Mouse (Mus musculus) megakaryocyte-erythroid progenitor cell, adult 5-6 weeks (primary cell): Measurements from ENCODE around the gene Ptgir. TPM values are rescaled to one million over a fixed set of nuclear protein-coding genes. Genes with fewer than 3 reads are reported as not detected.

Experiments
- ATAC-seq: replicated peaks from 2 replicates; pipeline ENCODE4 v1.8.0; 2016; ENCODE audit warnings: mild to moderate bottlenecking, inconsistent platforms; ENCODE audit not compliant: severe bottlenecking, poor library complexity, low FRiP score, low TSS enrichment
- total RNA-seq, 2 experiments: library from RNA; stranded (forward) in 1 of 2; stranded (reverse) in 1 of 2; fragments of 200-1000, 215-1000 nt in 1 of 2; fragments of >200 nt in 1 of 2; fragmentation: Nextera tagmentation in 1 of 2; gene quantifications; 2 replicates each; pipeline ENCODE4 v1.2.3; 2014 to 2017

Ptgir gene
- total RNA-seq, 2 experiments from 2014 or later = not detected

GRCm38 (mm10) chr7:16914453-16915343 lies 8.4 kb downstream of the Ptgir start:
- no peak for ATAC-seq

GRCm38 (mm10) chr7:16915461-16916340 lies 9.4 kb downstream of the Ptgir start:
- no peak for ATAC-seq

- peak; percentile 24; the same call in 1 of the 2 replicates for ATAC-seq
Measured at GRCm38 (mm10) chr7:16916342-16917265, 10.3 kb downstream of the Ptgir start.

- ATAC-seq = no peak
Measured at GRCm38 (mm10) chr7:16917447-16917846, 11.2 kb downstream of the Ptgir start.

- no peak for ATAC-seq
Measured at GRCm38 (mm10) chr7:16918014-16918413, 11.7 kb downstream of the Ptgir start.

GRCm38 (mm10) chr7:16918670-16919069 lies 12.4 kb downstream of the Ptgir start:
- ATAC-seq = no peak

- ATAC-seq = peak; percentile 43
Measured at GRCm38 (mm10) chr7:16919395-16920149, 13.3 kb downstream of the Ptgir start.

- ATAC-seq = no peak
Measured at GRCm38 (mm10) chr7:16920150-16920579, 13.9 kb downstream of the Ptgir start.

- no peak for ATAC-seq
Measured at GRCm38 (mm10) chr7:16920818-16921791, 14.8 kb downstream of the Ptgir start.

- ATAC-seq = no peak
Measured at GRCm38 (mm10) chr7:16921881-16922335, 15.6 kb downstream of the Ptgir start.

- ATAC-seq = peak; percentile 25
Measured at GRCm38 (mm10) chr7:16922360-16922973, 16.2 kb downstream of the Ptgir start.

GRCm38 (mm10) chr7:16923283-16924036 lies 17.2 kb downstream of the Ptgir start:
- ATAC-seq = peak; percentile 8

- ATAC-seq = peak; percentile 80
Measured at GRCm38 (mm10) chr7:16924037-16924834, 17.9 kb downstream of the Ptgir start, which contains the start of gene Calm3. TSS of gene Calm3 (minus strand) at chr7:16924114.

GRCm38 (mm10) chr7:16928341-16928740 lies 22.1 kb downstream of the Ptgir start:
- ATAC-seq = no peak

- peak; percentile 71 for ATAC-seq
Measured at GRCm38 (mm10) chr7:16930850-16931249, 24.6 kb downstream of the Ptgir start.
